Mouse (Mus musculus) urinary bladder, adult 2 months (tissue): ENCODE results near the gene Zfp62. TPM values are rescaled to one million over a fixed set of nuclear protein-coding genes. Genes with fewer than 3 reads are reported as not detected.
"Not testable (repeated sequence)": the region's sequence is repeated elsewhere in the genome, so short reads cannot be mapped to it uniquely, and the experiment has no call there.

ENCODE experiments used
- DNase-seq: peaks from one replicate; pipeline ENCODE4 v3.0.0; 2022; ENCODE audit warnings: low spot score
- polyA plus RNA-seq: library from polyadenylated mRNA; depleted of rRNA; stranded (reverse); fragments of >200 nt; gene quantifications from 2 replicates; pipeline ENCODE4 v1.2.3, GENCODE M21; 2012; rRNA removed

Gene Zfp62
- polyA plus RNA-seq, result 12.4 and 17.0 TPM in 2 replicates

GRCm38 (mm10) chr11:49203129-49203768 is at the start of gene Zfp62:
Zfp62 (plus strand) TSS chr11:49203292.
- DNase-seq, result peak; percentile 92

- DNase-seq, result no peak
These were observed 49.0 kb upstream of the Zfp62 start, which contains the start of gene Olfr1394 for GRCm38 (mm10) chr11:49154077-49154476. Olfr1394 (plus strand) TSS chr11:49154377.

- DNase-seq, result no peak
These were observed 46.0 kb upstream of the Zfp62 start for GRCm38 (mm10) chr11:49156821-49157814.

- DNase-seq, result no peak
These were observed 34.1 kb upstream of the Zfp62 start for GRCm38 (mm10) chr11:49168839-49169611.

- DNase-seq, result no peak
These were observed 32.5 kb upstream of the Zfp62 start for GRCm38 (mm10) chr11:49170576-49170975.

GRCm38 (mm10) chr11:49175345-49175744 is 27.7 kb upstream of the Zfp62 start:
- DNase-seq, result no peak

- DNase-seq, result not testable (repeated sequence)
These were observed 26.9 kb upstream of the Zfp62 start for GRCm38 (mm10) chr11:49176047-49176779.

GRCm38 (mm10) chr11:49183172-49183571 is 19.9 kb upstream of the Zfp62 start:
- DNase-seq, result no peak

- no peak for DNase-seq
These were observed 16.6 kb upstream of the Zfp62 start for GRCm38 (mm10) chr11:49186452-49186851.

- no peak for DNase-seq
These were observed 16.1 kb upstream of the Zfp62 start, which contains the start of gene Btnl9 for GRCm38 (mm10) chr11:49186955-49187488. Btnl9 (minus strand) TSS chr11:49187159.

- no peak for DNase-seq
These were observed 15.4 kb upstream of the Zfp62 start for GRCm38 (mm10) chr11:49187701-49188100.

- no peak for DNase-seq
These were observed 13.4 kb upstream of the Zfp62 start for GRCm38 (mm10) chr11:49189737-49190136.

- no peak for DNase-seq
These were observed 12.0 kb upstream of the Zfp62 start for GRCm38 (mm10) chr11:49191083-49191482.

- DNase-seq, result not testable (repeated sequence)
These were observed 8.3 kb upstream of the Zfp62 start for GRCm38 (mm10) chr11:49194771-49195170.

- DNase-seq, result no peak
These were observed 7.2 kb upstream of the Zfp62 start for GRCm38 (mm10) chr11:49195819-49196322.

- no peak for DNase-seq
These were observed 2.4 kb upstream of the Zfp62 start for GRCm38 (mm10) chr11:49200666-49201065.

GRCm38 (mm10) chr11:49201142-49201541 is 1.9 kb upstream of the Zfp62 start:
- DNase-seq, result no peak

- DNase-seq, result no peak
These were observed 1.0 kb upstream of the Zfp62 start for GRCm38 (mm10) chr11:49202071-49202470.

- no peak for DNase-seq
These were observed 500 bp upstream of the Zfp62 start for GRCm38 (mm10) chr11:49202523-49203061.

GRCm38 (mm10) chr11:49203771-49204497 is 842 bp downstream of the Zfp62 start:
- DNase-seq, result no peak
